Mouse (Mus musculus) embryonic fibroblast, embryonic 13.5 days (primary cell): ENCODE results near the gene Pip4k2a.

Experiments
- CTCF ChIP-seq: IDR thresholded peaks from 2 replicates; pipeline ENCODE4 v1.5.1; 2011; ENCODE audit warnings: mild to moderate bottlenecking, control low read depth, low read length, moderate library complexity, borderline replicate concordance; ENCODE audit not compliant: insufficient read depth
- POLR2A ChIP-seq: IDR thresholded peaks from 2 replicates; pipeline ENCODE4 v1.6.1; 2011; ENCODE audit warnings: low read depth, mild to moderate bottlenecking, control low read depth, low read length, moderate library complexity

DNA sequence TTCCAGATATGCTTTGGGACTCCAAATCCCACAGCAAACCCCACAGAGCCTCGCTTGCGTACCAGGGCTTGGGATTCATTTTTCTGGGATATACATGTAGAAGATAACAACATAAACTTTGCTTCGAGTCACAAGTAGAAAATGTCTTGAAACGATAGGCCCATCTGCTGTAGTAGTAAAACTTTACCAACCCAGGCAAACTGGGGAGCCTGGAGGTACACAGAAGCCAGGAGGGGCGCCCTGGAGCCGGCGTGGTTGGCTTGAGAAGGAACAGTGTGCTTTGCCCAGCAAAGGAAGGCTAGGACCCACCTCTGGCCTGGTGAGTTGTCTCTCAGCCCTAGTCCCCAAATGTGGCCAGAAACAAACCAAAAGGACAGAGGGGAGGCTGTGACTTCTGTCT lies 61.5 kb downstream of the Pip4k2a start:
- TF ChIP-seq CTCF = no peak
- no peak for TF ChIP-seq POLR2A
